Comparison of ENCODE assay signal across 8 mouse cellular contexts in genomic region chr12:86795838-86796232, GRCm38 (mm10).
DNase-seq lines count a peak whose midpoint lies in the region; ATAC-seq and TF ChIP-seq lines count a peak whose summit lies in the region.

No protein-coding gene starts in this region.

- H3K4me3 ChIP-seq in CH12.LX (replicated peaks in 1 of 3; ENCODE audit: low read depth in 2 of 3, low read length in 2 of 3, poor library complexity in 1 of 3), result no peak overlapping the region
- H3K4me3 ChIP-seq in heart, postnatal 0 days (ENCODE audit: low read depth, low read length), result no peak overlapping the region
- no peak overlapping the region for H3K4me3 ChIP-seq in lung, adult 2 months (replicated peaks; ENCODE audit: extremely low read depth, low read depth, low read length)
- no peak overlapping the region for H3K4me3 ChIP-seq in olfactory bulb, adult 2 months (ENCODE audit: insufficient read depth, low read depth, low read length)
- H3K4me3 ChIP-seq in thymus, adult 2 months (ENCODE audit: control insufficient read depth, insufficient read depth, low read length), result no peak overlapping the region

- no peaks in the 10 kb centered on the region for H3K27me3 ChIP-seq in CH12.LX (replicated peaks)
- H3K27me3 ChIP-seq in heart, postnatal 0 days (ENCODE audit: control insufficient read depth, insufficient read depth, low read length), result no peaks in the 10 kb centered on the region
- no peaks in the 10 kb centered on the region for H3K27me3 ChIP-seq in thymus, adult 2 months (ENCODE audit: control insufficient read depth, insufficient read depth, low read length)

- ATAC-seq in erythroid progenitor cell, adult 5-6 weeks (replicated peaks; ENCODE audit: low FRiP score, poor library complexity, severe bottlenecking), result peak; percentile 94
- ATAC-seq in heart, postnatal 0 days (ENCODE audit: insufficient read depth, low read depth), result peak; percentile 37

- DNase-seq in CH12.LX (ENCODE audit: extremely low read depth), result peak; percentile 93
- DNase-seq in brain, embryonic 14.5 days (ENCODE audit: low read depth), result peak; percentile 97
- DNase-seq in heart, postnatal 0 days (ENCODE audit: low spot score), result peak; percentile 92
- DNase-seq in kidney, postnatal 36 days, result peak; percentile 79 to 89
- DNase-seq in lung, adult 2 months, result peak; percentile 76
- DNase-seq in thymus, adult 2 months, result peak; percentile 80

- H3K27ac ChIP-seq in CH12.LX (ENCODE audit: insufficient read depth, low read depth), result peak overlapping the region; percentile 67
- peak overlapping the region; percentile 21; the same call in 1 of the 2 replicates for H3K27ac ChIP-seq in heart, postnatal 0 days (ENCODE audit: low read depth)
- H3K27ac ChIP-seq in olfactory bulb, adult 2 months (ENCODE audit: insufficient read depth, low read depth, low read length), result peak overlapping the region; percentile 12; the same call in 1 of the 2 replicates
- no peak overlapping the region for H3K27ac ChIP-seq in thymus, adult 2 months (ENCODE audit: control insufficient read depth, insufficient read depth, low read length)

- no peak for TF ChIP-seq EP300 in CH12.LX (IDR thresholded peaks at IDR 0.05; ENCODE audit: low read length)
- no peak for TF ChIP-seq EP300 in heart, postnatal 0 days (IDR thresholded peaks at IDR 0.05; ENCODE audit: low read depth)

- H3K9ac ChIP-seq in CH12.LX (ENCODE audit: insufficient read depth, low read depth), result peak overlapping the region; percentile 45
- H3K9ac ChIP-seq in heart, postnatal 0 days (replicated peaks; ENCODE audit: low read depth, low read length), result no peak overlapping the region

- H3K4me2 ChIP-seq in CH12.LX (ENCODE audit: insufficient read depth, low read depth, poor library complexity, severe bottlenecking), result peak overlapping the region; percentile 69
- H3K4me2 ChIP-seq in heart, postnatal 0 days (ENCODE audit: low read depth, low read length), result no peak overlapping the region

- WGBS in heart, postnatal 0 days, result 3% methylated on average over 4 of the region's 4 CpGs
- 1% methylated on average over 4 of the region's 4 CpGs for WGBS in lung, adult 2 months
- WGBS in olfactory bulb, adult 2 months, result 4% methylated on average over 4 of the region's 4 CpGs
- WGBS in thymus, adult 2 months, result 7% methylated on average over 4 of the region's 4 CpGs

- in situ Hi-C loops in CH12.LX (cut with MboI; ENCODE audit: low pct_ligation_motif_present, low pct_unique_long_range_greater_than_20kb, low sequenced_read_pairs), result loop anchor here (5.0 kb wide), 1 partner anchor 111 kb away; no protein-coding TSS in a partner anchor

- dilution Hi-C loops in CH12.LX (cut with MboI; ENCODE audit: extremely low pct_ligation_motif_present, extremely low pct_unique_long_range_greater_than_20kb, low sequenced_read_pairs), result no loop called here

- no peaks in the 10 kb centered on the region for H3K9me3 ChIP-seq in CH12.LX (replicated peaks; ENCODE audit: low read length)
- no peaks in the 10 kb centered on the region for H3K9me3 ChIP-seq in heart, postnatal 0 days (replicated peaks; ENCODE audit: control insufficient read depth, low read length)

- no peak; the same call in none of the 2 replicates for TF ChIP-seq RAD21 in CH12.LX (IDR thresholded peaks at IDR 0.05; ENCODE audit: low read depth, low read length)

- 0 out of 2 replicates have a peak, but pooled peaks have one; percentile 2 for TF ChIP-seq POLR2A in CH12.LX (IDR thresholded peaks at IDR 0.05; ENCODE audit: low read depth, low read length)
- TF ChIP-seq POLR2A in brain, embryonic 14.5 days (IDR thresholded peaks at IDR 0.05; ENCODE audit: borderline replicate concordance, extremely low read depth, insufficient read depth, insufficient read length, poor library complexity, severe bottlenecking), result no peak
- no peak for TF ChIP-seq POLR2A in lung, adult 2 months (IDR thresholded peaks at IDR 0.05; ENCODE audit: borderline replicate concordance, extremely low read depth, low read depth, low read length)
- no peak for TF ChIP-seq POLR2A in olfactory bulb, adult 2 months (IDR thresholded peaks at IDR 0.05; ENCODE audit: insufficient read depth, low read depth, low read length)
- TF ChIP-seq POLR2A in thymus, adult 2 months (IDR thresholded peaks at IDR 0.05; ENCODE audit: control insufficient read depth, extremely low read depth, insufficient read depth, low read length, poor library complexity), result no peak

- TF ChIP-seq CTCF in CH12.LX (conservative IDR thresholded peaks at IDR 0.05 in 1 of 2, IDR thresholded peaks at IDR 0.05 in 1 of 2; ENCODE audit: low read depth in 2 of 2, low read length in 2 of 2), result peak; percentile 94 to 100
- TF ChIP-seq CTCF in brain, embryonic 14.5 days (IDR thresholded peaks at IDR 0.05; ENCODE audit: borderline replicate concordance, extremely low read depth, insufficient read depth, insufficient read length), result peak; percentile 94
- TF ChIP-seq CTCF in heart, postnatal 0 days (IDR thresholded peaks at IDR 0.05; ENCODE audit: low read depth), result peak; percentile 100
- peak; percentile 99 for TF ChIP-seq CTCF in lung, adult 2 months (IDR thresholded peaks at IDR 0.05; ENCODE audit: insufficient read depth, low read length)
- TF ChIP-seq CTCF in olfactory bulb, adult 2 months (IDR thresholded peaks at IDR 0.05; ENCODE audit: insufficient read depth, low read depth, low read length), result peak; percentile 69
- peak; percentile 53; the same call in 1 of the 2 replicates for TF ChIP-seq CTCF in thymus, adult 2 months (IDR thresholded peaks at IDR 0.05; ENCODE audit: borderline replicate concordance, control insufficient read depth, extremely low read depth, insufficient read depth, low read length, poor library complexity)

- H3K36me3 ChIP-seq in CH12.LX (replicated peaks in 1 of 2; ENCODE audit: control insufficient read depth in 1 of 2, insufficient read depth in 1 of 2, low read length in 1 of 2), result no peaks in the 10 kb centered on the region
- no peaks in the 10 kb centered on the region for H3K36me3 ChIP-seq in heart, postnatal 0 days (replicated peaks; ENCODE audit: control insufficient read depth, insufficient read depth, low read length)
- no peaks in the 10 kb centered on the region for H3K36me3 ChIP-seq in thymus, adult 2 months (ENCODE audit: control insufficient read depth, insufficient read depth, low read length)

- H3K79me2 ChIP-seq in CH12.LX (replicated peaks; ENCODE audit: control insufficient read depth, extremely low read depth, insufficient read depth, poor library complexity, severe bottlenecking), result no peaks in the 10 kb centered on the region

- H3K4me1 ChIP-seq in CH12.LX (ENCODE audit: control insufficient read depth in 1 of 2, insufficient read depth in 2 of 2), result peaks cover 17 to 34% of the 10 kb centered on the region in 2 experiments
- H3K4me1 ChIP-seq in heart, postnatal 0 days (ENCODE audit: control insufficient read depth, insufficient read depth), result peaks cover 19% of the 10 kb centered on the region
- H3K4me1 ChIP-seq in lung, adult 2 months (ENCODE audit: control insufficient read depth, insufficient read depth, low read length), result peaks cover 25% of the 10 kb centered on the region
- H3K4me1 ChIP-seq in olfactory bulb, adult 2 months (ENCODE audit: control insufficient read depth, insufficient read depth, low read length), result peaks cover 36% of the 10 kb centered on the region
- peaks cover 14% of the 10 kb centered on the region for H3K4me1 ChIP-seq in thymus, adult 2 months (replicated peaks; ENCODE audit: control insufficient read depth, insufficient read depth, low read length)

TF ChIP-seq in CH12.LX, 34 proteins besides CTCF, POLR2A, EP300 and RAD21 (continues in another document):
- TF ChIP-seq IRF4 (IDR thresholded peaks at IDR 0.05; ENCODE audit: low read depth, low read length) (peak; percentile 59), USF1 (IDR thresholded peaks at IDR 0.05; ENCODE audit: low read depth, low read length) (no peak), JUND (conservative IDR thresholded peaks at IDR 0.05; ENCODE audit: low read depth, low read length) (peak; percentile 46; the same call in 1 of the 2 replicates), GABPA (IDR thresholded peaks at IDR 0.05; ENCODE audit: insufficient replicate concordance, low read depth, low read length) (no peak), JUN (IDR thresholded peaks at IDR 0.05; ENCODE audit: insufficient read depth, low read depth, low read length) (no peak), USF2 (conservative IDR thresholded peaks at IDR 0.05; ENCODE audit: low read depth, low read length) (no peak), NRF1 (IDR thresholded peaks at IDR 0.05; ENCODE audit: low read depth, low read length) (peak; percentile 55; the same call in 1 of the 2 replicates), ELF1 (IDR thresholded peaks at IDR 0.05; ENCODE audit: low read depth, low read length) (no peak), ZKSCAN1 (IDR thresholded peaks at IDR 0.05; ENCODE audit: borderline replicate concordance, low read depth, low read length) (no peak), ZMIZ1 (IDR thresholded peaks at IDR 0.05; ENCODE audit: low read depth, low read length) (no peak), MAZ (IDR thresholded peaks at IDR 0.05; ENCODE audit: low read depth, low read length) (peak; percentile 77; the same call in 1 of the 2 replicates), BHLHE40 (IDR thresholded peaks at IDR 0.05; ENCODE audit: low read depth, low read length) (no peak), RCOR1 (conservative IDR thresholded peaks at IDR 0.05; ENCODE audit: low read depth, low read length) (no peak; the same call in 1 of the 2 replicates), ETS1 (conservative IDR thresholded peaks at IDR 0.05; ENCODE audit: low read depth, low read length) (no peak), CHD1 (IDR thresholded peaks at IDR 0.05; ENCODE audit: low read depth, low read length) (no peak), NELFE (IDR thresholded peaks at IDR 0.05; ENCODE audit: low read depth, low read length) (peak; percentile 91; the same call in 1 of the 2 replicates), MAFK (IDR thresholded peaks at IDR 0.05; ENCODE audit: insufficient replicate concordance, low read length) (no peak), MXI1 (IDR thresholded peaks at IDR 0.05; ENCODE audit: low read depth, low read length) (no peak), SIN3A (IDR thresholded peaks at IDR 0.05; ENCODE audit: low read length) (peak; percentile 83), CHD2 (IDR thresholded peaks at IDR 0.05; ENCODE audit: low read length) (no peak; the same call in 1 of the 2 replicates), HCFC1 (IDR thresholded peaks at IDR 0.05; ENCODE audit: low read depth, low read length) (peak; percentile 28; the same call in 1 of the 2 replicates), TBP (conservative IDR thresholded peaks at IDR 0.05; ENCODE audit: low read depth, low read length) (no peak), E2F4 (IDR thresholded peaks at IDR 0.05; ENCODE audit: insufficient replicate concordance, low read depth, low read length) (0 out of 2 replicates have a peak, but pooled peaks have one; percentile 5), TCF12 (IDR thresholded peaks at IDR 0.05; ENCODE audit: low read depth, low read length) (0 out of 2 replicates have a peak, but pooled peaks have one; percentile 53), PAX5 (IDR thresholded peaks at IDR 0.05; ENCODE audit: low read length) (no peak)
